Mouse (Mus musculus): ENCODE data around the gene Higd1c. TPM values are rescaled to one million over a fixed set of nuclear protein-coding genes. Genes with fewer than 3 reads are reported as not detected.
A peak's percentile ranks its signal among the peaks of the same experiment; 100 is the strongest.
"Not testable (repeated sequence)": the region's sequence is repeated elsewhere in the genome, so short reads cannot be mapped to it uniquely, and the experiment has no call there.

Higd1c gene
- total RNA-seq, 2 experiments from 2014 or later: not detected

GRCm38 (mm10) chr15:100351501-100352060 lies 12.8 kb upstream of the Higd1c start:
- intact Hi-C loops (cut with DNase I): no loop called here

GRCm38 (mm10) chr15:100352711-100353250 lies 11.6 kb upstream of the Higd1c start, which contains the start of the genes Methig1 and Mettl7a2:
Gene Methig1 (plus strand): TSS chr15:100353149.
Gene Mettl7a2 (plus strand): TSS chr15:100353200.
- DNase-seq (ENCODE audit: extremely low spot score in 1 of 2, low spot score in 2 of 2): no peak
- intact Hi-C loops (cut with DNase I): no loop called here

More at GRCm38 (mm10) chr15:100351501-100352060, 12.8 kb upstream of the Higd1c start:
- no peak for DNase-seq (ENCODE audit: extremely low spot score in 1 of 2, low spot score in 2 of 2)

- DNase-seq (ENCODE audit: extremely low spot score in 1 of 2, low spot score in 2 of 2); intact Hi-C loops (cut with DNase I): not testable (repeated sequence)
Observed at GRCm38 (mm10) chr15:100353399-100353798, 10.9 kb upstream of the Higd1c start.

GRCm38 (mm10) chr15:100355876-100356275 lies 8.5 kb upstream of the Higd1c start:
- DNase-seq (ENCODE audit: extremely low spot score in 1 of 2, low spot score in 2 of 2): no peak
- intact Hi-C loops (cut with DNase I): no loop called here

DNA sequence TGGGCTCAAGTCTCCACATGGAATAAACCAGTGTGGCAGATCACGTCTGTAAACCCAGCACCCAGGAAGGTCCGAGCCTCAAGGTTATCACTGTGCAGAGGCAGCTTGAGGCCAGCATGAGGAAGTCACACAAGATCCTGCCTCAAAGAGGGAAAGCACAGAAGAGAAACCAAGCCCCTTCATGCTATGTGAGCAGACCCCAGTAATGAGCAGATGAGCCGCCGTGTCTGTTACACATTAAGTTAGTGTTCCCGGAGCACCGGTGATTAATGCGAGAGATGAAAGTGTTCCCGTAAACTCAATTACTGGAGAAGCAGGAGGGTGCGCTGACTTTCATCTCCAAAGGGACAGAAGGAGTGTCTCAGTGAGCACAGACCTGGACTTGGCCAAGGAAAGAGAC lies 1.6 kb downstream of the Higd1c start:
- DNase-seq (ENCODE audit: extremely low spot score in 1 of 2, low spot score in 2 of 2); intact Hi-C loops (cut with DNase I): not testable (repeated sequence)

GRCm38 (mm10) chr15:100367119-100367518 lies 2.8 kb downstream of the Higd1c start:
- no peak for DNase-seq (ENCODE audit: extremely low spot score in 1 of 2, low spot score in 2 of 2)
- intact Hi-C loops (cut with DNase I): no loop called here

DNA sequence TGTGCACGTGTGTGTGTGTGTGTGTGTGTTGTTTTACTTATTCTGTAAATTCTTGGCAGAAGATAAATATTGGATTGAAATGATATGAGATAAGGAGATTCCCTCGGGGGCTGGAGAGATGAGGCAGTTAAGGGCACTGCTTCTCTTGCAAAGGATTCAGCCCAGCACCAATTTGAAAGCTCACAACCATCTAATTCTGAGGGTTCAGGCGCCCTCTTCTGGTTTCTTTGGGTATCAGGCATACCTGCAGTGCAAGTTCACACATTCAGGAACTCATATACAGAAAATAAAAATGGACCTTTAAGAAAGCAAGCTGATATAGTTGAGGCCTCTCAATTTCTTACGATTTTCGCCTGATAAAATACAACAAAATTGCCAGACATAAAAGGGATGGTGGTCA lies 10.7 kb downstream of the Higd1c start:
- peak; percentile 67 to 69 for DNase-seq (ENCODE audit: extremely low spot score in 1 of 2, low spot score in 2 of 2)
- intact Hi-C loops (cut with DNase I): loop anchor here (10.0 kb wide), 1 partner anchor 350 kb away; no protein-coding TSS in a partner anchor

- DNase-seq (ENCODE audit: extremely low spot score in 1 of 2, low spot score in 2 of 2): peak in 1 of 2 experiments; percentile 22
- intact Hi-C loops (cut with DNase I): loop anchor here (10.0 kb wide), 1 partner anchor 353 kb away; no protein-coding TSS in a partner anchor
Observed at GRCm38 (mm10) chr15:100377847-100378505, 13.6 kb downstream of the Higd1c start.

GRCm38 (mm10) chr15:100379658-100380057 lies 15.3 kb downstream of the Higd1c start:
- DNase-seq (ENCODE audit: extremely low spot score in 1 of 2, low spot score in 2 of 2): peak in 1 of 2 experiments; percentile 3
- intact Hi-C loops (cut with DNase I): loop anchor here (10.0 kb wide), 1 partner anchor 355 kb away; no protein-coding TSS in a partner anchor

GRCm38 (mm10) chr15:100380104-100380503 lies 15.8 kb downstream of the Higd1c start:
- intact Hi-C loops (cut with DNase I): no loop called here
- peak in 1 of 2 experiments; percentile 3 for DNase-seq (ENCODE audit: extremely low spot score in 1 of 2, low spot score in 2 of 2)

DNA sequence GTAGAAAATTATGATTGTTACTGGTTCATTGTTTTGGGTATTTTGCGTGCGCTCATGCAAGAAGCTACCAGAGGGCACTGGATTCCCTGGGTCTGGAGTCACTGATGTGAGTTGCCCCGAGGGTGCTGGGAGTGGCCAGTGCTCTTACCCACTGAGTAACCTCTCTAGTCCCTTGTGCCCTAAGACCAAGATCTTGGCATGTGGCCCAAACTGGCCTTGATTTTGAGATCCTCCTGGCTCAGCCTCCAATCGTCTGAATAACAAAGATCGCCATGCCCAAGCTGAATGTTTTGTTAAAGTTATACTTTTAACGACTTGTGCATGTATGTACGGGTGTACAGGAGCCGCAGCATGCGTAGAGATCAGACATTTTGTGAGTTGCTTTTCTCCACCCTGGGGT lies 21.4 kb downstream of the Higd1c start:
- no peak for DNase-seq (ENCODE audit: extremely low spot score in 1 of 2, low spot score in 2 of 2)
- intact Hi-C loops (cut with DNase I): no loop called here

GRCm38 (mm10) chr15:100387544-100388223 lies 23.3 kb downstream of the Higd1c start:
- intact Hi-C loops (cut with DNase I): no loop called here
- DNase-seq (ENCODE audit: extremely low spot score in 1 of 2, low spot score in 2 of 2): no peak

GRCm38 (mm10) chr15:100388224-100388835 lies 24.0 kb downstream of the Higd1c start:
- intact Hi-C loops (cut with DNase I): no loop called here
- DNase-seq (ENCODE audit: extremely low spot score in 1 of 2, low spot score in 2 of 2): no peak

DNA sequence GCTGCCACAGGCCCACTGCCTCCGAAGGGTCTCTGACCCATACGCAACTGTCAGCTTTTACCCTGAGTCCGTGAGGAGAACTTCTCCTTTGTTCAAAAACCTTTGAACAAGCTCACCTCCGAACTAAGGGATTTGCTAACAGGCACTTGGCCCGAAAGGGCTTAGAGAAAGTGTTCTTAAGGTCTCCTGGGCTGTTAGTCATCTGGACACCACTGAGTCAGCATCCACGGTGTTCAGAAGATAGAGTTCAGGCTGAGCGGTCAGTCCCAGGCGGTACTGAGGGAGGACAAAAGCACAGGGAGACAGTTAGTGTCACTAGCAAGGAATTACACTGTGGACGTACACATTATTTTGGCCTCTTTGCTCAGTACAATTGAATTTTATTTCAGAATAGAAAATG lies 24.5 kb downstream of the Higd1c start:
- no peak for DNase-seq (ENCODE audit: extremely low spot score in 1 of 2, low spot score in 2 of 2)
- intact Hi-C loops (cut with DNase I): no loop called here

DNA sequence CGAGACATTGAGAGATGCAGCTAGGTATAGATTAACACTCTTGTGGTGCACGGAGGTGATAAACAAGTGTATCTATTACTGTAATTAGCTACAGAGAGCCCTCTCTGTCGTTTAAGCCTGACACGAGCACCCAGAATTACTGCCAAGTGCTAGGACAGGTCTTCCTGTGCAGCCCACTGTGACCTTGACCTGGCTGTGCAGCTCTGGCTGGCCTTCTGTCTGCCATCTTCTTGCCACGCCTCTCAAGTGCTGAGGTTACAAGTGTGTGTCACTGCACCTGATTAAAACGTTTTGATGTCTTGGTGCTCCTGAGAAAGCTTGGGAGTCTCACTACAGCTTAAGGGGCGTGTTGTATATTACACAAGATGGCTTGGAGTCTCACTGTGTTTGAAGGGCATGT lies 26.7 kb downstream of the Higd1c start:
- DNase-seq (ENCODE audit: extremely low spot score in 1 of 2, low spot score in 2 of 2): no peak
- intact Hi-C loops (cut with DNase I): no loop called here

DNA sequence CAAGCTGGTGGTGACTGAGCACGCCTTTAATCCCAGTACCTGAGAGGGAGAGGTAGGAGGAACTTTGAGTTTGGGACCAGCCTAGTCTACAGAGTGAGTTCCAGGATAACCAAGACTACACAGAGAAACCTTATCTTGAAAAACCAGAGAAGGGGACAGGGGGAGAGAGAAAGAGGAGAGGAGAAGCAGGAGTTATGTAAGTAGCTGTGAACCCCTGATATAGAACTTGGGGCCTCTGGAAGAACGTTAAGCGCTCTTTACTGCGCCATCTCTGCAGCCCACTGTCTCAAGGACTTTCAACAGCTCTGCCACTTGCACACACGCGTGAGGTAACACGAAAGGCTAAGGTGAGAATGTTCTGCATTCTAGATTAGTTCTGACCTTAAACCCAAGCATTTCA lies 27.3 kb downstream of the Higd1c start:
- DNase-seq (ENCODE audit: extremely low spot score in 1 of 2, low spot score in 2 of 2): no peak
- intact Hi-C loops (cut with DNase I): no loop called here

- intact Hi-C loops (cut with DNase I): no loop called here
- DNase-seq (ENCODE audit: extremely low spot score in 1 of 2, low spot score in 2 of 2): no peak
Observed at GRCm38 (mm10) chr15:100393016-100393415, 28.7 kb downstream of the Higd1c start.

GRCm38 (mm10) chr15:100395561-100395960 lies 31.2 kb downstream of the Higd1c start:
- DNase-seq (ENCODE audit: extremely low spot score in 1 of 2, low spot score in 2 of 2): no peak
- intact Hi-C loops (cut with DNase I): no loop called here

- DNase-seq (ENCODE audit: extremely low spot score in 1 of 2, low spot score in 2 of 2): no peak
Observed at GRCm38 (mm10) chr15:100400592-100401250, 36.4 kb downstream of the Higd1c start.

More at GRCm38 (mm10) chr15:100400592-100401250, 36.4 kb downstream of the Higd1c start:
- intact Hi-C loops (cut with DNase I): no loop called here
